Mouse (Mus musculus): ENCODE data around the gene Strada.

Strada gene

GRCm38 (mm10) chr11:106187326-106187725, 14.6 kb downstream of the Strada start:
- DNase-seq = no peak

DNA sequence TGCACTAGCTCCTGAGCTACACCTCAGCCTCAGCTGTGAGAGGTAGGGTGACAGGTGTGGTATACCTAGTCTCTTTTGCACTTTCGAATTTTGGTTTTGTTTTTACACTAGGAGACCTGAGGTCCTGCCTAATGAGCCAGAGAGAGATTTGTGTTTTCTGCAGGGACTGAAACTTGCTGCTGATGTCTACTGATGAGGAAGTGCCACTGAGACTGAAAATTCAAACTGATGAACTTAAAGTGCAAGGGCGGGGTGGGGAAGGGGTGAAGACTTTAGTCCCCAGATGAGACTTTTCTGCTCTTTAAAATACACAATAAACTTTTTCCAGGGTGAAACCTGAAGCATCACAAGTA, 21.5 kb downstream of the Strada start:
- peak in 1 of 2 experiments; percentile 21 for DNase-seq

- no peak for DNase-seq
Measured at GRCm38 (mm10) chr11:106179711-106180448, 22.1 kb downstream of the Strada start.

DNA sequence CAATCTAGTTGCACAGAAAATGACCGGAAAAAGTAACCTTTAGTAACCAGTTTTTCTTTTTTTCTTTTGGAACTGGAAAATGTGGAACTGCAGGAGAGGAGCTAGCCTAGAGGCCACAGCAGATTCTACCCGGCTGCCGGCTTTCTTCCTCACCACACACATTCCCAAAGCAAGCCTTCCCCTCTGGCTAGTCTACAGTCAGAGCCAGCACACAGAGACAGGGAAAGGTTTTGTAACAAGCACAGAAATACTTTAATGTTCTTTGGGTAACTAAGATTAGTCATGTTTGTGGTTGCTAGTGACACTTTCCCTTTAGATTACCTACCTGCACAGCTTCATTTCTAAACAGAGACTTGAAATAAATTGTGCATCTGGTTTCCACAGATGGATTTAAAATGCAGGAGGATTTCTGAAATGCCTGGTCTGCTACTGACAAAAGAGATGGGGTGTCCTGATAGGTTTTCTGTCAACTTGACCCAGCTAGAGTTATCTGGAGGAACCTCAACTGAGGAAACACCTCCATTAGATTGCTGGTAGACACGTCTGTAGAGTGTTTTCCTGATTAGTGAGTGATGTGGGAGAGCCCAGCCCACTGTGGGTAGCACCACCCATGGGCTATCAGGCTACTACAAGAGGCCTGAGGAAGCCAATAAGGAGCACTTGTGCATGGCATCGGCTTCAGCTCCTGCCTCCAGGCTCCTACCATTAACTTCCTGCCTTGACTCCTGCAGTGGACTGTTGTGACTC, 23.8 kb downstream of the Strada start:
- DNase-seq = no peak

- DNase-seq = no peak
Measured at GRCm38 (mm10) chr11:106176372-106176771, 25.6 kb downstream of the Strada start.

GRCm38 (mm10) chr11:106175081-106175480, 26.9 kb downstream of the Strada start:
- DNase-seq = no peak

GRCm38 (mm10) chr11:106174372-106174771, 27.6 kb downstream of the Strada start:
- no peak for DNase-seq

DNA sequence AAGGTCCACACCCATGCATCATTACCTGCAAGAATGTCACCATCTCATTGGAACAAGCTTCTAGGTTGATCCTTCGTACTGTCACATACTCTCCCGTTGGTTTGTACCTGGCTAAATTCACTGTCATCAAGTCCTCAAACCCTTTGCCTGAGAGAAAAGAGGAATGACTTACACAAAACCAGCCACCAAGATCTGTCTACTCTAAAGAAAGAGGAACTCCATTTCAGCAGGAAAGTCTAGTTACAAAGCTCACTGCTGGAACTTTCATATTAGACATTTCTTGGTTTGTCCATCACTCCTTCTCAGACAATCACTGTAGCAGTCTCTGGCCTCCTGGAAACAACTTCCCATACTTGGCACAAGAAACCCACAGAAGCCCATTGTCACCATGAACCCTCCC, 28.7 kb downstream of the Strada start:
- no peak for DNase-seq

DNA sequence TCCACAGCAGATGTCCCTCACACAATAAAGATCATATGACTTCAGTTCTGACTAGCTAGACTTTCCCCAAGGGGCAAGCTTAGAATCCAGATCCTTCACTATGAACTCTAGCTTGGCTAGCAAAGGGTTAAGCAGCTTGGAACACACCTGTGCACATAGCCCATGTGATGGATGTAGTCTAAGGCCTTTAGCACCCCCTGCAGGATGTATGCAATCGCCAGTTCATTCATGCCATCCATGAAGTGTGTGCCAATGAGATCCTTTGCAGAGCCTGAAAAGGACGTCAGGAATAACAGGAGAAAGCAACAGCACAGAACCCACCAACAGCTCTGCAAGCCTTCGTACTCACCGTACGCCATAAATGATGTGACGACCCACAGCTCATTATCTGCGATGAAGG, 31.2 kb downstream of the Strada start:
- peak; percentile 59 to 60 for DNase-seq

GRCm38 (mm10) chr11:106167435-106167834, 34.5 kb downstream of the Strada start:
- DNase-seq = no peak

DNA sequence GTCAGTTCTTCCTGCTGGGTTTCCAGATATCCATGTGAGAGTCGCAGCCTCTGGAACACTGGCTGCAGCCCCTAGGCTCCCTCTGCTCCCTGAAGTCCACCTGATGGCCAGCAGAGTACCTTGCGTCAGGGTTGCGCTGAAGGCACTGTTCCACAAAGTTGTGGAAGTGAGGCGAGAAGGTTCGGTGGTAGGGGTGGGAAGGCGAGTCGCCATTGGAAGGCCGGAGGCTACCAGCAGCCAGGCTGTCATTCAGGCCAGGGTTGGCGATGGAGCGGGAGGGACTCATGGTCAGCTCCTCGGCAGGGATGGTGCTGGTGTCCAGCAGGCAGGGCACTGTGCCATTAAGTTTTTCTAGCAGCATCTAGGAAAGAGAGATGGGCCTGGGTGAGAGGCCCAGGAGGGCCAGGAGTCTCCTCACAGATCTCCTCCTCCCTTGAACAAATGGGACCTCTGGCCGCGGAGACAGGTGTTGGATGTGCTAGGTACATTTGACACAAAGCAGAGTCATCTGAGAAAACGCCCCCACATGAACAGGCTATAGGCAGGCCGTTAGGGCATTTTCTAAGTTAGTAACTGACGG, 37.3 kb downstream of the Strada start:
- no peak for DNase-seq

DNA sequence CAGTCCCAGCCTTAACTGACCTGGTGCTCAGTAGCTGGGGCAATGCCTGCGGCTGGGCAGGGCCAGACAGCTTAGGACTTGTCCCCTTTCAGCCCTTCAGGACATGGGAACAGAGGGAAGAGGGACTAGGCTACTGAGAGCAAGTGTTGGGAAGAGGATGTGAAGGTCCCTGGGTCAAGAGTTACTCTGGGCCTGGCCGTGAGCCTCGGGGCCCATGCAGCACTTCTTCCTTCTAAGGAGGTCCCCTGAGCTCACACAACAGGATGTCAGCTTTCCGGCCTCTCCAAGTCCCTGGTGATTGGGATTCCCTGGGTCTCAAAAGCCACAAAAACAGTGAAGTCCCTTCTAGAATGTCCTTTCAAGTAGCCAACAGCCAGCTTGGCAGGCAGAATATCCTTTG, 38.4 kb downstream of the Strada start:
- no peak for DNase-seq

DNA sequence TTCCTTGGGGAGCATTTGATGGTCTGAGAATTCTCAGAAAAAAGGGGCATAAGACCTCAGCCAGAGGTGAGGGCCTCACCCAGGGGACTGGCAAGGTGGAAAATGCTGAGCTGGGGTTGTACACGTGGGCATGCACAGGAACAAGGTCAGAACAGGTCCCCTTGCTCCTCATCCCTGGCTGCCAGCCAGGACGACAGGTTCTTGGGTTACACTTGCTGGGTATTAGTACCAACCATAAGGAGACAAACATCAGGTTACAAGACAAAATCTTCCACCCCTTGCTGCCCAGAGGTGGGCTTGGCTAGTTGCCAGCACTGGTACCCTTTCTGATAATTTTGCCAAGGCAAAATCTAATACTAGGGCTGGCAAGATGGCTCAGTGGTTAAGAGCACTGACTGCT, 39.7 kb downstream of the Strada start:
- no peak for DNase-seq

GRCm38 (mm10) chr11:106160841-106161721, 40.9 kb downstream of the Strada start, which contains the start of the genes Gm10840 and Limd2:
Gm10840 (plus strand) TSS chr11:106160850.
Limd2 (minus strand) TSS chr11:106160860.
- peak; percentile 67 to 69 for DNase-seq

GRCm38 (mm10) chr11:106159921-106160840, 41.8 kb downstream of the Strada start:
- DNase-seq = peak; percentile 72

DNA sequence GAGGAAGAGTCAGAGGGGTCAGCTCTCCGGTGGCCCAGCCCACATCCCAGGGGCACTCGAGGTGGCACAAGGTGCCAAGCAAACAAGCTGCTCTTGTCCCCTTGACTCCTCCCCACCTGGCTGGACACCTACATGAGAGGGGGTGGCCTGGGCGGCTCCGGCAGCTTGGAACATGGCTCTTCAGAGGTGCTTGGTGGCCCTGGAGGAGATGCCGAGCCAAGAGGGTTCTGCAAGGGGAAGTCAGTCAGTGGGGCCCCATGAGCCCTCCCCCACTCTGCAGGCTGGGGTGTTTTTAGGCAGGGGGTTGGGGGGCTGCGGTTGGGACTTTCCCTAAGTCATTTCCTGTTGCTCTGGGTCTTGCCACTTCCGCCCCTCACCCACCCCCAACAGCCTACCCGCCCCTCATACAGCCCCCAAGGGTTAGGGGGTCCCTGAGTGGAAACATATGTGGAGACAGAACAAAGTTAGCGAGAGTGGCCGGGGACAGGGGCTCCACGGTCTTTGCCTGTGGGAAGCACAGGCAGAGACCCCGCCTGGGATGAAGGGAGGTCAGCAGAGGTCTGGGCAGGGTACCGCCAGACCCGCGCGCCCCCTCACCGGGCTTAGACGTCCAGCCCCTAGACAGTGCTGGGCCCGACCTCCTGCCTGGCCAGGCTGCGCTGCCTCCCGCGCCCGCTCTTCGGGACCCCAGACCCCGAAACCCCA, 42.6 kb downstream of the Strada start:
- peak; percentile 89 to 92 for DNase-seq

DNA sequence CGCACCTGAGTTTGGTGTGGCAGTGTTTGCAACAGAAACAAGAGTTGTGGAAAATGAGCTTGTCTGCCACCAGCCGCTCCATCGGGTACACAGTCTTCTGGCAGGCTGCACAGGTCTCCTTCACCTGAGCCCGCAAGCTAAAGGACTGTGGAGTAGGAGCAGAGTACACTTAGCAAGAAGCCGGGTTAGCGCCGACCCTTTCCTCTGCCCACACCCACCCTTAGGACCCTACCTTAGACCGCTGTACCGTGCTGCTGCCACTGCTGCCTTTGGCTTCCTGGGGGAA, 43.1 kb downstream of the Strada start:
- no peak for DNase-seq

DNA sequence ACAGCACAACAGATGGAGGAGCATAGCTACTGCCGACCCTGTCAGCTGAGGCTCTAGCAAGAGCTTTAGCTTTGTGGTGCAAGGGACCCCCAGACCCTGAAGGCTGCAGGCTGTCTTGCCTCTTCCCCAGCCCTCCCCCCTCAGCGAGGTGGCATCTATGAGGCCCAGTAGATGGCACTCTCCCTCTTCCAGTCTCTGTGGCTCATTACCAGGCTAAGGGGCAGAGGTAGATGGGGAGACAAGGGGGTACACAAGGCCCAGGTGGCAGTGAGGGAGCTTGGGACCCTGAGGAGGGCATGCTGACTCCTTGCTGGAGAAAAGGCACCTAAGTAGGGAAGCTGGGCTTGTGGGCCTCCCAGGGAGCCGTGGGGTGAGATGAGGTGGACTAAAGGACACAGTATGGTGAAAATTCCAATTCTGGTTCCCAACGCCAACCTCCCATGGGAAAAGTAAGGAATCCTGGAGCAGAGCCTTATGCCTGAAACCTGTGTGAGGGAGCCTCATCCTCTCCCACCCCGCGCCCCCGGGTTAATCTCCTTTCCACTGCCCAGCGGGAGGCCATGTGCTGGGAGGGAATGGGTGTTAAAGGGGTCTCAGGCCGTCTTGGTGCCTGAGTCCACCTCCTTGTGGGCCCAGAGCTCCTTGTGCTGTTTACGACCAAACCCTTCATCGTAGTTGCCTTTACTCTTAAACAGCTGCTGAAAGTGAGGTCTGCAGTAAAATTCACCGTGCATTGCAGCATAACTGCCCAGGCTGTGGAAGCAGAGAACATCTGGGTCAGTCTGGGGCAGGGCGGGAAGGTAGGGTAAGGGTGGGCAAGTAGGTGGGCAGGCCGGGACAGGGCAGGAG, 43.7 kb downstream of the Strada start:
- DNase-seq = peak; percentile 68 to 71

GRCm38 (mm10) chr11:106157154-106157553, 44.8 kb downstream of the Strada start:
- no peak for DNase-seq

- no peak for DNase-seq
Measured at GRCm38 (mm10) chr11:106156257-106156656, 45.7 kb downstream of the Strada start.

Measured in B cell, adult 2 months (primary cell).